Mouse (Mus musculus) adrenal gland, postnatal 14 days (tissue): ENCODE results near the gene Gm49354. TPM values are rescaled to one million over a fixed set of nuclear protein-coding genes. Genes with fewer than 3 reads are reported as not detected.
"Not testable (repeated sequence)": the region's sequence is repeated elsewhere in the genome, so short reads cannot be mapped to it uniquely, and the experiment has no call there.

ENCODE experiments used
- DNase-seq: peaks from one replicate; pipeline ENCODE4 v3.0.0; 2021; ENCODE audit warnings: mixed read lengths
- total RNA-seq: library from RNA; stranded (reverse); gene quantifications from 2 replicates; pipeline ENCODE4 v1.2.3, GENCODE M21; 2021

Gm49354 gene
- total RNA-seq, 1 experiment from 2014 or later = not detected

DNA sequence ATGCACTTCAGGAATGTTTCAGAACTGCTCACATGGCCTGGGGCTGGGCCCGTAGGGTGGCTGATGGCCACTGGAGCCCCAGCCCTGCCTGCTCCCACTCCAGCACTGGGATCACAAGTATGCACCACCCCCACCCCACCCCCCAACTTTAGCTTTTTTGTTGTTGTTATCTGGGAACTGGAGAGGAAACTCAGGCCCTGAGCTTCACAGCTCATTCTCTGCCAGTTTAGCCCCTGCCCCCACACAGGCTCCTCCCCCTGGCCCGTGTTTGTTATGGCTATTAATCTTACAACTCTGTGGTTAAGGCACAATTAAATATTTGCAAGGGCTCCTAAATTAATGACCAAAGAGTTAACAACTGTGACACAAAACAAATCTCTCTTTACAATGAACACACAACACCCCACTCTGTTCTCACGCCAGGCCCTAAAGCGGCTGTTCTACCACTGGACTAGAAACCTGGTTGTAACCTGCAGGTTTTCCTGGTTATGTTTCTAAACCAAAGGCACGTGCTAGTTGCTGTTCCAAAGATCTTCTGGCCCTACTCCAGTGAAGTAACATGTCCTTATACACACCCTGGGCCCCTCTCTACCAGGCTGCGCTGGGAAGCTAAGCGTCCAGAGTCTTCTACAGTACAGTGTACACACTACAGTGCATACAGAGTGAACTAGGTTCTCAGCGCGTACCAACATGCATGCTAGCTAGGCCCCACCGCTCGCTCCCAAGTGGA lies 15.1 kb downstream of the Gm49354 start:
- peak; percentile 41 for DNase-seq

DNA sequence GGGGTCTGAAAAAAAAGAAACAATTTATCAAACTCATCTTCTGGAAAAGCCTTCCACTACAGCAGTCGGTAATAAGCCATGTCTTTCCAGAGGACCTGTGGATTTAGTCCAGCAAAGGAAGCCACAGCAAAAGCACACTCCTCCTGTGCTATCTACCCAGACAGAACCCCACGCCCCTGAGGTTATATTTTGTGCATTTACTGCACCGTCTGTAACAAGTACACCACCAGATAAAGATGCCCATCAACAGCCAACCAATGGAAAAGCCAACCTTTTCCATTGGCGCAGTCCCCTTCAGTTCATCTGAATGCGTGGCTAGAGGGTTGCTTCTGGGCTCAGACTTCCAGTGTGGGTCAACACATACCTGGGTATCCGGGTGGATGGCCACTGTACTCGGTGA lies 19.3 kb downstream of the Gm49354 start:
- no peak for DNase-seq

DNA sequence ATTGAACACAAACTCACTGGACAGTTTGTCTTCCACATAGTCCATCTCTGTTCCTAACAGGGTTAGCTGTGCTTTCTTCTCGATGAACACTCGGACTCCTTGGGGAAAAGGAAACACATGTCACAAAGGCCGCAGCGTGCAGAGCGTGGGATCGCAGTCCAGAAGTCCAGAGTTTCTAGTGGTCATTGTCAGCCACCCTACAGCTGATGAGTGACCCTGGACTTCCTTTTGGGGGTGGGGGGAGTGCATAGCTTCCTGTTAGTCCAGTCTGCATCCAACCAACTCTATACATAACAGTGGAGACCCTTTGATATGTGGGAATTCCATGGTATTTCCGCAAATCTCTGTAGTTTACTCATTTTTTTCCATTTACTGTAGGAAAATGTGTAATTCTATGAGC lies 25.1 kb downstream of the Gm49354 start:
- no peak for DNase-seq

DNA sequence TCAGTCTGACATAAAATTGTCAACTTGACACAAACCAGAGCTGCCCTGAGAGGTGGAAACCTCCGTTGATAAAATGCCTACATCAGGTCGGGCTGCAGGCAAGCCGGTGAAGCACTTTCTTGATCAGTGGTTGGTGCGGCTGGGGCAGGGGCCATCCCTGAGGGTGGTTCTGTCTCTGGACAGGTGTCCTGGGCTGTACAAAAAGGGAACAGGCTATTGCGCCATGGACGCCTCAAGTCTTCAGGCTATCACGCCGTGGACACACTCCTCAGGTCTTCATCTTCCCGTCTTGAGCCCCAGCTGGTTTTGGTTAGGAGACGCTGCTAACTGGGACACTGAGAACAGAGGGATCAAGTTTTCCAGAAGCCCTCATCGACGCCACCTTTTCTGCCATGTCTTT lies 31.7 kb downstream of the Gm49354 start:
- DNase-seq = no peak

DNA sequence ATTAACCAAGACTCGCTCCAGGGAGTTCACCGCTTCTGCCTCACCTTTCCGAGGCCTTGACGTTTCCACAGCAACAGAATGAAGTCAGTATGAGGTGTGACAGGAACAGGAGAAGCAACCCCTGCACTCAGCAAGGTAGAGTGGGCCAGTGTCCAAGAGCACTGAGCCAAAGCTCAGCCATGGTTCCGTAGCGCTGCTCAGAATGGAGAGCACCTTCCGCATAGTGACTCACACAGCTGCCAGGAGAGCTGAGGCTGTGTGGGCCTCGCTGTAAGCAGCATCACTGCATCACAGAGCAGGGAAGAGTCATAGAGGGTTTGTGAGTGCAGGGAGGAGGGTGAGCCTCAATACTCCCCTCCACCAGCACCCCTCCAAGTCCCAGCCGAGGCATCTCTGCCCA lies 35.3 kb downstream of the Gm49354 start, which contains the start of gene 1700014D04Rik:
Gene 1700014D04Rik, minus strand, starts transcription at position 42 of the 400 bp plus-strand sequence.
- no peak for DNase-seq

DNA sequence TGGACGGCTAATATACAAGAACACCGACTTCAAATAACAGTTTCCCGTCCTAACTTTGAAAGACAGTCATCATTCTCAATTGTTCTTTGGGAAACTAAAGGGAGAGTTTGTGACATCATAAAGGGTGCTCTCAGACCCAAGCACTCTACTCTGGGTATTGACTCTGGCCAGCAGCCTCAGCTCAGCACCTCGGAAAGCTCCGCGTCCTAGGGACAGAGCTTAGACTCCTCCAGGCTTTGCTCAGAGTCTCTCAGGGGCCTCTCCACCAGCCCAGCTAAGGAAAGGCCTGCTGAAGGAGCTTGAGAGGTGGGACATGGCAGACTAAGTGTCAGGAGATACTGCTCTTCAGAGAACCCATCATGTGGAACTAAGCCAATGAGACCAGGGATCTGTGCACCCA lies 35.9 kb downstream of the Gm49354 start:
- DNase-seq = no peak

DNA sequence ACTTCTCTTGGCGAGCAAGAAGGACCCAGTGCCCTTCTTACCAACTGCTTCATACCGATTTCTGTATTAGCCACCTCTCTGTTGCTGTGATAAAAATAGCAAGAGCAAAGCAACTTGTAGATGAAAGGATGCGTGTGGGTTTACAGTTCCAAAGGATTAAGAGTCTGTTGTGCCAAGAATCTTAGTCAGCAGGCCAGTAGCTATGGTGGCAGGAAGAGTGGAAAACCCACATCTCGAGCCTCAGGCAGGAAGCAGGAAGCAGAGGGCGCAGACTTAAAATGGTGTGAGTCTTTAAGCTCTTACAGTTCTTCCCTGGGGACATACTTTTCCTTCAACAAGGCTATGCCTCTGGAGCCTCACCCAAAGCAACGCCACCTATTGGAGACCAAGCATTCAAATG lies 36.6 kb downstream of the Gm49354 start:
- no peak for DNase-seq

DNA sequence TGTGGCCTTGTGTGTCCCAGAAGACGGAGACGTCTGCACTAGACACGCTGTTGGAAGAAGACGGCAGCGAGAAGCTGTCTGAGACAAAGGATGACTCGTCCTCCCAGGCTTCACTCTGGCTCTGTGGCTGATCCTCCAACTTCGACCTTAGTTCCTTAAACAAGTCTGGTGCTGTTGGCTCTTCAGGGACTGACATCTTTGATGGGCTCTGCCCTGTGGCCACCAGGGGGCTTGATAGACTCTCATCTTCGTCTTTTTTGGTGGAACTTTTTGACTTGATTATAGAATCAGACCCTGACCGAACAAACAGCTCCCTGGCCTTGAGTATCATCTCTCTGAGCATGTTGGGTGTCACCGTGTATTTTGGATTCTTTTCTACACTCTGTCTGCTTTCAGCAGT lies 40.3 kb downstream of the Gm49354 start:
- no peak for DNase-seq

DNA sequence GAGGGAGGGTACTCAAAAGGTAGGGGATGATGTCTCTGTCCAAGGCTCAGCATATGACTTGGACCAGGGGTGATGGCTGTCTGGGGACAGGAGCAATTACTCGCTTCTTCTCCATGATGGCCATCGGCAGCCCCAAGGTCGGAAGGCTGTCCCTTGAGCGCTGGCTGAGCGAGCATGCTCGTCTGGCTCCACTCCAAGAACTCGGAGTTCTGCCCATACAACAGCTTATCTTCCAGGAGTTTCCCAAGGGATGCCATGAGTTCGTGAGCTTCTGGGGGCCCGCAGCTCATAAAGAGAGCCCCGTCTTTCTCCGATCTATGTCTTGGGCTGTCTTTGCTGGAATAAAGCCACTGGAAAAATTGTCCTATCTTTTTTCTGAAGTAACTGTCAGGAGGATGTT lies 40.9 kb downstream of the Gm49354 start:
- peak; percentile 78 for DNase-seq

DNA sequence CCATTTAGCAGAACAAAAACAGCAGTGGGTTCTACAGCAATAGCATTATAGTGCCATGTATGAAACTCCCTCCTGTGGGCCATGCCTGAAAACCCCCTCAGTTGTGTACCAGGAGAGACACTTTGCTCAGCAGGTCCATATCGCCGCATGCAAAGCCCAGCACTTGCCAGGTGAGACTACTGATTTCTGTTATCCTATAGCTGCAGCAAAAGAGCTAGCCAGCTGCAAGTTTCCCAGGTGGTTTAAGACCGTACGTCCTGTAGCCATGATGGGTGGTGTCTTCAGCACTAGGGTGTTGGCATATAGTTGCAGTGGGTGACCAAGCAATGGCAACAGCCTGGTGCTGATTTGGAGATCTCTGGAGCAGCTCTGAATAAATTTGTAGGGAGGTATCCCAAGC lies 42.6 kb downstream of the Gm49354 start:
- no peak for DNase-seq

DNA sequence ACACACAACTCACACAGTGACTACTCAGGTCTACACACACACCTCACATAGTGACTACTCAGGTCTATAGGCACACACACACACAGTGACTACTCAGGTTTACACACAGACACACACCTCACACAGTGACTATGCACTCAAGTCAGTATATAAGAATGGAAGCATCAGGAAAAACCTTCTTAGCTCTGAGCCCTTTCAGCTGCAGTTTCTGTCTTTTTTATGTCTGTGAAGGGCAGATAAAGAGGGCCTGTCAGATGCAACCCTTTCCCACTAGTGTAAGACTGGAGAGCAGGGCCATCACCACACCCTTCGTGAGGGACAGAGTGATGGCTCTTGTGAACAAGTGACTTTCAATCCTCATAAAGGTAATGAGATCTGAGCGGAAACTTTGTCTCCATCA lies 43.6 kb downstream of the Gm49354 start:
- DNase-seq = no peak

DNA sequence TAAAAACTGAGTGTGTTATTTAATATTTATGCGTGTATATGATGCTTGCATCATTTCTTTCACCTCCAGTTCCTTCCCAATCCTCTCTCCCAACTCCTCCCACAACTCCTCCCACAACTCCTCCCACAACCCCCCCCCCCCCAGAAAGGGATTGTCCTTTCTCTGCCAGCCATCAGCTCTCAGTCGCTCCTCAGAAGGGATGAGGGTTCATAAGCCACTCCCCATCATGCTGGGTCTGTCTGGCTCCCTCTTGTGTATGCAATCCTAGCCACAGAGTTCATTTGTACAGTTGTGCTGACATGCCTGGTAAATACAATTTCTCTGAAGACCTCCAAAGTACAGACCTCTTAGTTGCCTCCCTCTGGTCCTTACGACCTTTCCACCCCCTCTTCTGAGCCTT lies 46.9 kb downstream of the Gm49354 start:
- DNase-seq = no peak

DNA sequence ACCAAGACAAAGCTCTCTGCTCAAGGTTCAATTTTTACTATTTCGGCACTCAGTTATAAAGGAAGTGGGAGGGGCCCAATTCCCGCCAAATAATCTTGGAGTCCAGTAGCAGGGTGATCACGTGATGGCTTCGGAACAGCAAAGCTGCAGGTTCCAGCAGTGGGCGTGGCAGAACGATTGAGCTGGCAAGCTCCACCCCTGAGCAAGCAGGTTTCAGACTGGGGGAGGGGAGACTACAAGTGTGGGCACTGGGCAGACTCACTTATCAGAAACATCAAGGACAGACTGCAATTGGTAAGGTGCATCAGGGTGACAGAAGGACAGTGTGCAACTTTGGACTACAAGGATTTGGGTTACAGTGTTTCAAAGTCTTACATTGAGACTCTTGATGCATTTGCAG lies 47.7 kb downstream of the Gm49354 start:
- DNase-seq = peak; percentile 33

DNA sequence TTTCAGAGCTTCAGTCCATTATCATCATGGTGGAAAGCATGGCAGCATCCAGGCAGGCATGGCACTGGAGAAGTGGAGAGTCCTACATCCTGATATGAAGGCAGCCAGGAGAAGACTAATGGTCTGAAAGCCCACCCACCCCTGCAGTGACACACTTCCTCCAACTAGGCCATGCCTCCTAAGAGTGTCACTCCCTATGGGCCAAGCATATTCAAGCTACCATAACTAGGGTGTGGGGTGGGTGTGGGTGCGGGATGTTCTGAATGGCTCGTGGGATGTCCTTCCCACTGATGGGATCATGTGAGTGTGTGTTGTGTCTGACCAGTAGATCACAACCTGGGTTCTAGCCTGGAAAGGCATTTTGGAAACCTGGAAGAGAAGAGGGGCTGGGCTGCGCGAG lies 48.1 kb downstream of the Gm49354 start:
- DNase-seq = no peak

DNA sequence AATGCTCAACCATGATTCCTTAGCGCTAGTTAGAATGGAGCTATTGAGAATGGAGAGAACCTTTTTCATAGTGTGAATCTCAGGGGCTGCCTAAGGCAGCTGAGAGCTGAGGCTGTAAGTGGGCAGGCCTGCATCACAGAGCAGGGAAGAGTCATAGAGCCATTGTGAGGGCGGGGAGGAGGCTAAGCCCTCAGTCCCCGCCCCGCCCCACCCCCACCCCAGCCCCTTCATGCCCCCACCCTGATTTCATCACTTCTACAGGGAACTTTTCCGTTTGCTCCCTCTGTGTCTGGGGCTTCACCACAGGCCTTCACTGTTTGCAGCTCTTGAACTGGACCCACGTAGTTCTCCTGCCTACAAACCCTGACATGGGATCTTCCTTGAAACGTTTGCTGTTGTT lies 50.4 kb downstream of the Gm49354 start, which contains the start of gene Spata31d1d:
Gene Spata31d1d, minus strand, starts transcription at position 101 of the 400 bp plus-strand sequence.
- no peak for DNase-seq

DNA sequence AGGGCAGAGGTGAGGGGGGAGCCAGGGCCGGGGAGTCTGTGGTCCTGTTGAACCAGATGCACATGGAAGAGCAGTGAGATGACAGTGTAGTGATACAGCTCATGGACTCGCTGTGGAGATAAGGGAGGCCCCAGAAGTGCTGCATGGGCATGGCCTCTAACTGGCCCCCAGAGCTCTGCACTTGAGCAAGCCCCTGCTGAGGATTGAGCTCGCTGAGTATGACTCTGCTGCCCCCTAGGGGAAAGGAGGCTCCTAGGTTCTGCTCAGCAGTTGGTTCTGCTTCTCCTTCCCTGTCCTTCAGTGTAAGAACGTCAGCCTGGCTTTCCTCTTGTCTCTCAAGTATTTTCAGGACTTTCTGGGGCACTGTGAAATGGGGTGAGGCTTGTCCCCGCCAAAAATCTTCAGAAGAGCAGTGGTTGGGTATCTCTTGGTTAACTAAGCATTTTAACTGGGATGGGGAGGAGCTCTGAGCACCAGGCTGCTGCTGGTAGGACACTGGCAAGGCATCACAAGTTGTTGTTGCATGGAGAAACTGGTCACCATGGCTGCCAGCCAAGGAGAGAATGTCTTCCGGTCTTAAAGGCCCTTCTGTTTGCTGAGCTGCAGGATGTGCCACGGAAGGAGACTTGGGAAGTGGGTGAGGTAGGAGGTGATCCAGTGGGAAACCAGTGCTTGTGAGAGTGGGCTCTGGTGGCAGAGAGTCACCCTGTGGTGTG lies 53.5 kb downstream of the Gm49354 start:
- peak; percentile 88 for DNase-seq

DNA sequence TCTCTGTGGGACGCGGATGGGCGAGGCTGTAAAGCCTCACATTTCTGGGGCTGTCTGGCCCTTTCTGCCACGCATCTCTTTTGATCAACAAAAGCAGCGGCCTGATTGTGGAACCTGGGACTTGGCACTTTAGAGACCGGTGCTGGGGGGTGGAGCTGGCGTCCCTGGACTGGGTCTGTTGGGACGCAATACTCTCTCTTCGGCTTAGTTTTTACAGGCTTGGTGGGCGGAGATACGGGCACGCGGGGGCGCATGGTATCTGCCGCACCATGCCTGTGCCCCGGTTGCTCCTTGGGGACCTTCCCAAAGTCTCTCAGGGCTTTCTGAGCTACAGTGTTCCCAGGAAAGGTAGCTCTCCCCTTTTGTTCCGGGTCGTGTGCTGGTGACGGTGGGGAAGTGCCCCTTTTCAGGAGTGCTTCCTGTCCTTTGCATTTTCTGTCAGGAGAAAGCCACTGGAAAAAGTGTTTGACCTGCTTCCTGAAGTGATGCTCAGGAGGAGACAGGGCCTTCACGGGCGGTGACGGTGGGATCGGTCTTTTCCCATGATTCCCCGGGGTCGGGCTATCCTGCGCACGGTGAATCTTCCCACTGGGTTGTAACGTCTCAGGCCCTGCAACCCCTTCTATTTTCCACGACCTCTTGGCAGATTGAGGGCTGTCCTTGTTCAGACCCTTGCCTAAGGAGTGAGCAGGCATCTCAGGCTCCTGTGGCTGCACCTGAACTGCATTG lies 55.7 kb downstream of the Gm49354 start:
- DNase-seq = no peak

DNA sequence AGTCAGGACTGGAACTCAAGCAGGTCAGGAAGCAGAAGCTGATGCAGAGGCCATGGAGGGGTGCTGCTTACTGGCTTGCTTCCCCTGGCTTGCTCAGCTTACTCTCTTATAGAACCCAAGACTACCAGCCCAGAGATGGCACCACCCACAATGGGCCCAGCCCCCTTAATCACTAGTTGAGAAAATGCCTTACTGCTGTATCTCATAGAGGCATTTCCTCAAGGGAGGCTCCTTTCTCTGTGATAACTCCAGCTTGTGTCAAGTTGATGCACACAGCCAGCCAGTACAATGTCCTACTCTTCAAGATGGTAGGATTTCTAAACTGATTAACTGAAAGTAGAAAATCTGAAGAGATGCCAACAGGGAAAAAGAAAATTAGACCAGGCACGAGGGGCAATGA lies 60.0 kb downstream of the Gm49354 start:
- DNase-seq = not testable (repeated sequence)

DNA sequence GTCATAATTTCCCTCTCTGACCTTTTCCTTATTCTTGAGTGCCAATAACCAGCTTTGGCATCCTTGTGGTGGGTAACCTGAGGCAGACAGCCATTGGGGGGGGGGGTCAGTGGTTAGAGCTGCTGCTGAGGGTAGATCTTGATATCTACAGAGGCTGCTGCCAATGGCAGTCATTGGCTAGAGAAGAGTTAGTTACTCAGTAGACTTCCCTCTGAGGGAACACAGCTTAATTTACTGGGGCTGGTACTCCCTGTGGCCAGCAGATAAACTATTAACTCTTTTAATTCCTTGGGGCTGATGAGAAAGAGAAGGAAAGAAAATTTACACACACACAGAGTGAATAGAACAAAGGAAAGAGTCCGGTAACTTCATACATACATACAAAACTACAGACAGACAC lies 62.6 kb downstream of the Gm49354 start:
- DNase-seq = no peak

DNA sequence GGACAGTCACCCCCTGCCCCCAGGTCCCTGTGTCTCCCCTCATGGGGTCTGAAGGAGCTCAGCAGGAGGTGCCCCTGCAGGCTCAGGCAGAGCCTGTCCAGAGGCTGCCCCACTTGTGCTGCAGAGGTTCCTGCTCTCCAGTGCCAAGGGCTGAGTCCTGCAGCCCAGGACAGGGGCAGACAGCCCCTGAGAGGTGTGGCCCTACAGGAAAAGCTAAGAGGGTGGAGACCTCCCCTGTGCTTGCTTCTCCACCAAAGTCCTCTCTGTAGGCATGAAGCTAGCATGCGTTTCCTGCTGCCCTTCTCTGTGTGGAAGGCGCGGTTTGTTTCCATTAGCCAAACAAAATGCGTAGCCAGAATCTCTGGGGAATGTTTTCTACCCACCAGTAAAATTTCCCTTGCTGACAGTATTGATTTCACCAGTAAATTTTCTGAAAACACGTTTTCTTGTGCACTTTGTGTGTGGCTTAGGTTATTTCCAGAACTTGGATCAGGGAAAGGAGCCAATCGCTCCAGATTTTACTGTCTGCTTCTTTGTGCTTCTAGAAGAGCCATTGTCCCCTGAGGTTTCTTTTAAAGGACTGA lies 63.1 kb downstream of the Gm49354 start:
- DNase-seq = not testable (repeated sequence)

DNA sequence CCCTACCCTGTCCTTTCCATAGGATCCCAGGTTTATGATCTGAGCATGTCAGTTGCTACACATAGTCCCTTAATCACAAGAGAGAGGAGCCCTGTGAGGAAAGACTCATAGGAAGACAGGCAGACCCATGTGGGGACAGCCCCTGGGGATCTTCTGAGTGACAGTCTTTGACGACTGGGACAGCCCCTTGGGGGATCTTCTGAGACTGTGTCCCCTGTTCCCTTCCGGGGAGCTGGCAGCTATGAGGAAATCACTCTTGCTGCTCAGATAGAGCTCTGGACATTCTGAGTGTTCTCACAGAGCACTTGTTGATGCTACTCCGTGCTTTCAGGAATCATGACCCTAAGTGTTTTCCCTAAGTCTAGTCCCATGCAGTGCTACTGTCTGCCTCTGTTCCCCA lies 68.3 kb downstream of the Gm49354 start:
- no peak for DNase-seq

DNA sequence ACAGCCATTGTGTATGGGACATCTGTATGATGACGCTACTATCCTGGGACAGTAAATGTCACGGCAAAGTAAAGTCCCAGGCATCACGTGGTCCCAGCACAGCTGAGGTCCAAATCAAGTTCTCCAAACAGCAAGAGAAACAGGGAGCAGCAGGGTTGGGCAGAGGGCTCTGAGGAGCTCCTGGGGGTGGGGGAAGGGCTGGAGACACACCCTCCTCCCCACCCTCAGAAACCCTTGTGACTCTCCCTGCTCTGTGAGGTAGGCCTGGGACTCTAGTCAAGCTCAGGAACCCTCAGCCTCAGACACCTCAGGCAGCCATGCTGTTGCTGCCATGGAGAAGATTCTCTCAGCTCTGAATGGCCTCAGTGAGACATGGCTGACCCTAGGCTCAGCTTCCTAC lies 70.1 kb downstream of the Gm49354 start, which contains the start of gene Spata31d1b:
Gene Spata31d1b, plus strand, starts transcription at position 301 of the 400 bp plus-strand sequence.
- not testable (repeated sequence) for DNase-seq

DNA sequence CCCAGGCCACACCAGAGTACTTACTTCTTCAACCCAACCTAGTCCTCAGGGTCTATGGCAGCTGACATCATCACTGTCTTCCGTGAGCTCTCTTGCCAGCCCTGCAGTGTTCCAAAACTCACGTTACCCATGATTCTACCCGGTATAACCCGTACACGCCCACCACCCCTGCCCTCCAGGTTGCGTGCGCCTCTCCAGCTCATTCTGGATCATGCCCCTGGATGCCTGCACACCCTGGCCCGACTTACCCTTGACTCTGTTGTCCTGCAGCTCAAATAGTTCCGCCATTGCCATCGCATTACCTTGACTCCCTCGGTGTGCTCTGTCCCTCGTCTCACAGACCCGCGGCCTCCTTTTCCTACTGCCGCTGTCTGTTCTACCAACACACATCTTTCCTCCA lies 71.8 kb downstream of the Gm49354 start, which contains the start of gene Spata31d1a:
Gene Spata31d1a, minus strand, starts transcription at position 101 of the 400 bp plus-strand sequence.
- no peak for DNase-seq
